Mouse (Mus musculus): ENCODE measurements around the gene Dnhd1. TPM values are rescaled to one million over a fixed set of nuclear protein-coding genes. Genes with fewer than 3 reads are reported as not detected.
"Not testable (repeated sequence)": the region's sequence is repeated elsewhere in the genome, so short reads cannot be mapped to it uniquely, and the experiment has no call there.

Gene Dnhd1
- polyA plus RNA-seq, 1 experiment from 2014 or later: 1.8 TPM

DNA sequence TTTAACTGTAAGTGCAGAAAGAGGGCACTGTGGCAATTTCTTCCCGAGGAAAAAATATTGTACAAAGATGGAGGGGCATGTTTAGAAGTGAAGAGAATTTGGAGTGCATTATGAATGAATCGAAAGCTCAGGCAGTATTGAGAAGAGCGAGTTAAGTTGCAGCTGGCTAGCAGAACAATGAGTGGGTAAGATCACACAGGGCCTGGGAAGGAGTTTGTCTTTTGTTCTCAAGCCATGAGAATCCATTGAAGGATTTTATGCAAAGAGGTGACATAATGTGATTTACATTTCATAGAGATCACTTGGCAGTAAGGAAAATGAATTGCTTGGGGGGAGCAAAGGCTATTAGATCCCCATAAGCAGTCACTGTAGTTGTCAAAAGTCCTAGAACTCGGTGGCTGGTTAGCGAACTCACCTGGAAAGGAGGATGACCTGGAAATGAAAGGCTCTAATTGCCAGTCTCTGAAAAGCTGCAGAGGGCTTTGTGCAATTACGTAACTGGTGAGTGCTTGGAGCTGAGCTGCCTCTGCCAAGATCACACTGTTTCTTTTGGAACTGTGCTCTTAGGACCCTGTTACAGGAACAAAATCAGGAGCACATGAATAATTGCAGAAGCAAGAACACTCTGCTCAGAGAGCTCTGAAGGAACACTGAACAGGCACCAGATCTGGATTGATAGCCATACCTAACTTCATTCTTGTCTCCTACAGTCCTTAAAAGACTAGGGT is 78.2 kb downstream of the Dnhd1 start:
- no peak for DNase-seq (ENCODE audit: low spot score)
- no peak for ATAC-seq (replicated peaks; ENCODE audit: low FRiP score, low TSS enrichment, low read depth)
- no peak overlapping the region for H3K27ac ChIP-seq (ENCODE audit: low read depth)
- H3K9me3 ChIP-seq (ENCODE audit: control insufficient read depth, low read length): no peaks in the 10 kb centered on the region
- peaks cover 53% of the 10 kb centered on the region for H3K36me3 ChIP-seq (ENCODE audit: control insufficient read depth, insufficient read depth, low read length)
- H3K4me1 ChIP-seq (replicated peaks; ENCODE audit: control insufficient read depth, insufficient read depth, low read length): no peaks in the 10 kb centered on the region
- H3K27me3 ChIP-seq (replicated peaks; ENCODE audit: control insufficient read depth, insufficient read depth, low read length): no peaks in the 10 kb centered on the region
- 90% methylated on average over 6 of the region's 6 CpGs for WGBS
- H3K9ac ChIP-seq (ENCODE audit: low read length): no peak overlapping the region
- H3K4me3 ChIP-seq (ENCODE audit: low read depth, low read length): no peak overlapping the region
- no peak overlapping the region for H3K4me2 ChIP-seq (ENCODE audit: low read length)

DNA sequence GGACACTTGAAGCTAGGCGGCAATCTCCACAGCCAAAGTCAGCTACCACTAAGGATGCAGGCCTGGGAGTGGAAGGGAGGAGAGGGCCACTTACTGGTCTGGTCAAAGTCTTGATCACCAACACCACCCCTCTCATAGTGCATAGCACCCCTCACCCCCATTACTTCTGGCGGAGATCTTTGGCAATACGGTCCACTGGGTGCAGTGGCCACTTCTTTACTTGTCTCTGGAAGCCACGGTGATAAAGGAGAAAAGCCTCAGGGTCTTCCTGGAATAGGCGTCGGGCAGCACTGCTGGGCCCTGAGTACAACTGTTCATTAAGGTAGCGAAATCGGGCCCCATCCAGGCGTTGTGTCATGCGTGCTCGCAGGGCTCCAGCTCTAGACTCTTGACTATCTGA is 83.2 kb downstream of the Dnhd1 start:
- Histone ChIP-seq H3K27ac (ENCODE audit: low read depth) (no peak overlapping the region), H3K27me3 (replicated peaks; ENCODE audit: control insufficient read depth, insufficient read depth, low read length) (no peaks in the 10 kb centered on the region), H3K9ac (ENCODE audit: low read length) (no peak overlapping the region), H3K4me1 (replicated peaks; ENCODE audit: control insufficient read depth, insufficient read depth, low read length) (peaks cover 16% of the 10 kb centered on the region), H3K36me3 (ENCODE audit: control insufficient read depth, insufficient read depth, low read length) (peaks cover 56% of the 10 kb centered on the region), H3K4me2 (ENCODE audit: low read length) (no peak overlapping the region), H3K9me3 (ENCODE audit: control insufficient read depth, low read length) (no peaks in the 10 kb centered on the region), H3K4me3 (ENCODE audit: low read depth, low read length) (no peak overlapping the region)
- DNase-seq (ENCODE audit: low spot score) (no peak), ATAC-seq (replicated peaks; ENCODE audit: low FRiP score, low TSS enrichment, low read depth) (no peak)
- WGBS: 97% methylated on average over 11 of the region's 11 CpGs

DNA sequence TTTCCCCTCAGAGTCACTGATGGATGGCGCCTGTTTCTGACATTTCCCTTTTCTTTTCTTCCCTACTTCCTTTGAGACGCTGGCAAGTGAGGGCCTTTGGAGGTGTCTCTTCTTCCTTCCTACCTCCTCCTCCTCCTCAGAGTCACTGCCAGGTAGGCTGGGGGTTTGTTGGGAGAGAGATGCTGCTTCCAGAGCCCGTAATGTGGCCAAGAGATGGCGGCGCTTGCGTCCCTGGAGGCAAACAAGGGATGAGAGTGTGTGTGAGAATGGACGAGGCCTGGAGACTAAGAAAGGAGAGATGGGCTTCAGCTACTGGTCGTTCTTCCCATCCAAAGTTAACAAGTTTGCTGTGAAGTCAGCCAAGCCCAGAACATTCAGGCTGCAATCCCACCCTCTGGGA is 84.2 kb downstream of the Dnhd1 start:
- peaks cover 23% of the 10 kb centered on the region for H3K4me1 ChIP-seq (replicated peaks; ENCODE audit: control insufficient read depth, insufficient read depth, low read length)
- DNase-seq (ENCODE audit: low spot score) (no peak), ATAC-seq (replicated peaks; ENCODE audit: low FRiP score, low TSS enrichment, low read depth) (no peak)
- H3K9ac ChIP-seq (ENCODE audit: low read length): no peak overlapping the region
- no peaks in the 10 kb centered on the region for H3K27me3 ChIP-seq (replicated peaks; ENCODE audit: control insufficient read depth, insufficient read depth, low read length)
- H3K9me3 ChIP-seq (ENCODE audit: control insufficient read depth, low read length): no peaks in the 10 kb centered on the region
- H3K27ac ChIP-seq (ENCODE audit: low read depth): no peak overlapping the region
- no peak overlapping the region for H3K4me3 ChIP-seq (ENCODE audit: low read depth, low read length)
- H3K4me2 ChIP-seq (ENCODE audit: low read length): peak overlapping the region; percentile 73; the same call in 1 of the 2 replicates
- 80% methylated on average over 8 of the region's 8 CpGs for WGBS
- H3K36me3 ChIP-seq (ENCODE audit: control insufficient read depth, insufficient read depth, low read length): peaks cover 53% of the 10 kb centered on the region

DNA sequence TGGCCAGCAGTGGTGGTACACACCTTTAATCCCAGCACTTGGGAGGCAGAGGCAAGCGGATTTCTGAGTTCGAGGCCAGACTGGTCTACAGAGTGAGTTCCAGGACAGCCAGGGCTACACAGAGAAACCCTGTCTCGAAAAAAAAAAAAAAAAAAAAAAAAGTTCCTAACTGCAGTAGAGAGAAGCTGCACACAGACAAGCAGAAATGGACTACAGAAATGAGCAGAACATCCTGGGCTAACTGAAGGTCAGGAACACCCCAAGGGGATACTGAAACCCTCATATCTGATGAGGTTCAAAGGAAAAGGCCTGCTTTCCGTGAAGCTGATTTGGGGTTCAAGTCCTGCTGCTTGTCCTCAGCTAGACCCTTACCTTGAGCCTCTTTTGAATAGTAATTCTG is 84.8 kb downstream of the Dnhd1 start:
- Histone ChIP-seq H3K4me2 (ENCODE audit: low read length) (peak overlapping the region; percentile 73), H3K9ac (ENCODE audit: low read length) (peak overlapping the region; percentile 88), H3K27ac (ENCODE audit: low read depth) (peak overlapping the region; percentile 82), H3K4me1 (replicated peaks; ENCODE audit: control insufficient read depth, insufficient read depth, low read length) (peaks cover 23% of the 10 kb centered on the region), H3K4me3 (ENCODE audit: low read depth, low read length) (peak overlapping the region; percentile 96), H3K36me3 (ENCODE audit: control insufficient read depth, insufficient read depth, low read length) (peaks cover 54% of the 10 kb centered on the region)
- ATAC-seq (replicated peaks; ENCODE audit: low FRiP score, low TSS enrichment, low read depth); H3K9me3 ChIP-seq (ENCODE audit: control insufficient read depth, low read length); H3K27me3 ChIP-seq (replicated peaks; ENCODE audit: control insufficient read depth, insufficient read depth, low read length); DNase-seq (ENCODE audit: low spot score): not testable (repeated sequence)
- WGBS: 44% methylated on average over 4 of the region's 4 CpGs

DNA sequence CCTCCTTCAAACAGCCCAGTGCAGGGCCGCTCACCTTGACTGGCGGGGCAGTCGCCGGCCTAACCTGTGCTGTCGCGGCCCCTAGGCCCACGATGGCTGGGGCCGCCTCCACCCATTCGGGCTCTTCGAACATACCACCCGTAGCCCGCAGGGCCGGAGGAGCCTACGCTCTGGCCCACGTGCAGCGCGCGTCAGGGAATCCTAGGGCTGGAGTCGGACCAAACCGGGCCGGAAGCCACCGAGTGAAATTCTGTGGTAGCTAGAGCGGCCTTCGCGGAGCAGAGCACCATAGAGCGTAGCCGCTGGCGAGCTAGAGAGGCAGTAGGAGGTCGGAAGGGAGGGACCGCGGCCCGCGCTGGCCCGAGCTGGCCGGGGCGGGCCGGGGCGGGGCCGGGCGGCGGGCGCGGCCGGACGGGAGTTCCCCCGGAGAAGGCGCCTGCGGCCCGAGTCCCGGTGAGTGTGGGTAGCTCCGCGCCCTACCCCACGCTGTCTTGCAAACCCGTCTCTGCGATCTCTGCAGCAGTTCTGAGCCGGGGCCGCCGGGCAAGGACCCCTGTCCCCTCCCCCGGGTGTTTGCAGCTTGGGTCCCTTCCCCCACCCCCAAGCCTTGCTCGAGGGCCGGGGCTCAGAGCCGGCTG is 85.8 kb downstream of the Dnhd1 start, which contains the start of gene Ilk:
TSS of gene Ilk (plus strand) at position 329 of the 638 bp plus-strand sequence.
- Histone ChIP-seq H3K9me3 (ENCODE audit: control insufficient read depth, low read length) (no peaks in the 10 kb centered on the region), H3K27me3 (replicated peaks; ENCODE audit: control insufficient read depth, insufficient read depth, low read length) (no peaks in the 10 kb centered on the region), H3K4me3 (ENCODE audit: low read depth, low read length) (peak within 1 kb of the TSS; percentile 96), H3K4me2 (ENCODE audit: low read length) (peak within 1 kb of the TSS; percentile 73), H3K4me1 (replicated peaks; ENCODE audit: control insufficient read depth, insufficient read depth, low read length) (peaks cover 23% of the 10 kb centered on the region), H3K9ac (ENCODE audit: low read length) (peak within 1 kb of the TSS; percentile 88), H3K27ac (ENCODE audit: low read depth) (peak within 1 kb of the TSS; percentile 88), H3K36me3 (ENCODE audit: control insufficient read depth, insufficient read depth, low read length) (peaks cover 54% of the 10 kb centered on the region)
- DNase-seq (ENCODE audit: low spot score): peak; percentile 93
- WGBS: under 1% methylated on average over 50 of the region's 62 CpGs
- peak; percentile 98 for ATAC-seq (replicated peaks; ENCODE audit: low FRiP score, low TSS enrichment, low read depth)

DNA sequence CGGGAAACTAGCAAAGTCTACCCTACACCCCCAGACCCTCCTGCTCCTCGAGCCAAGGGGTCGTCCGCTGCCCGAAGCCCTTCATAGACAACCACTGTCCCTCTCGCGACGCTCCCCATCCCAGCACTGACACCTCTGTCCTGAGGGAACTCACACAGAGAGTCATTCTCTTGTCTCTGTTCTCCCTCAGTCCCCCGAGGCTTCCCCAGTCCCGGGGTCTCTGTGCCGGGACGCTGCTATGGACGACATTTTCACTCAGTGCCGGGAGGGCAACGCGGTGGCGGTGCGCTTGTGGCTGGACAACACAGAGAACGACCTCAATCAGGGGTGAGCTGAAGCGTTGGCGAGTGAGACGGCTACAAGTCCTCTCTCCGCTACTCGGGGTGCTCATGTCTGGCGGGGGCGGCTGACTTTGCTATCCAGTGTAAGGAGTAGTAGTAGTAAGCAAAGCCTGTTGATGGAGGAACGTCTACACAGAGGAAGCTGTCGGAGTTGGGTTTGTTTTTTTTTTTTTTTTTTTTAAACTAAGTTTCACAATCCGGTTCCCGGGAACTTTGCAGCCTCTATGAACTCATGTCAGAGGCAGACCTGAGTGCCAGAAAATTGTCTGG is 86.4 kb downstream of the Dnhd1 start, which contains the start of gene Rrp8:
TSS of gene Rrp8 (minus strand) at position 475 of the 611 bp plus-strand sequence.
- Histone ChIP-seq H3K4me1 (replicated peaks; ENCODE audit: control insufficient read depth, insufficient read depth, low read length) (peaks cover 23% of the 10 kb centered on the region), H3K9ac (ENCODE audit: low read length) (peak within 1 kb of the TSS; percentile 88), H3K4me3 (ENCODE audit: low read depth, low read length) (peak within 1 kb of the TSS; percentile 96), H3K9me3 (ENCODE audit: control insufficient read depth, low read length) (no peaks in the 10 kb centered on the region), H3K36me3 (ENCODE audit: control insufficient read depth, insufficient read depth, low read length) (peaks cover 54% of the 10 kb centered on the region), H3K27me3 (replicated peaks; ENCODE audit: control insufficient read depth, insufficient read depth, low read length) (no peaks in the 10 kb centered on the region), H3K4me2 (ENCODE audit: low read length) (peak within 1 kb of the TSS; percentile 73), H3K27ac (ENCODE audit: low read depth) (peak within 1 kb of the TSS; percentile 94)
- WGBS: under 1% methylated on average over 29 of the region's 30 CpGs
- no peak for DNase-seq (ENCODE audit: low spot score)
- ATAC-seq (replicated peaks; ENCODE audit: low FRiP score, low TSS enrichment, low read depth): no peak

DNA sequence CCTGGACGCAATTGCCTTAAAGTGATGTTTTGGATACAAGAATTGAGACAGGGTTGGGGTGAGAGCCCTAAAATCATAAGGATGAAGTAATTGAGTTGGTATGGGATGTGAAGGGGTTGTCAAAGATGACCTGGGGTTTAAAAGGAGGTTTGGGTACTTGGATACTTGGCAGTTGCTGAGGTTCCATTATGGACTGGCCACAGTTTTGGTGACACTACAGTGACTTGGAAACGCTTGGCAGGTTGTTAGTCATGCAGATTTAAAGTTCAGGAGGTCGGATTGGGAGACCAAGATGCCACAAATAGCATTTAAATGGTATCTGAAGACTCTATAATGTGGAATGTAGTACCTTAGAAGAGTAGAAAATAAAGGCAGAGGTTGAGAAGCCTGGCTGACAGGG is 87.0 kb downstream of the Dnhd1 start:
- Histone ChIP-seq H3K4me1 (replicated peaks; ENCODE audit: control insufficient read depth, insufficient read depth, low read length) (peaks cover 23% of the 10 kb centered on the region), H3K27me3 (replicated peaks; ENCODE audit: control insufficient read depth, insufficient read depth, low read length) (no peaks in the 10 kb centered on the region), H3K4me2 (ENCODE audit: low read length) (peak overlapping the region; percentile 73), H3K9ac (ENCODE audit: low read length) (peak overlapping the region; percentile 88), H3K4me3 (ENCODE audit: low read depth, low read length) (peak overlapping the region; percentile 96), H3K9me3 (ENCODE audit: control insufficient read depth, low read length) (no peaks in the 10 kb centered on the region), H3K36me3 (ENCODE audit: control insufficient read depth, insufficient read depth, low read length) (peaks cover 54% of the 10 kb centered on the region), H3K27ac (ENCODE audit: low read depth) (peak overlapping the region; percentile 88; the same call in 1 of the 2 replicates)
- no peak for ATAC-seq (replicated peaks; ENCODE audit: low FRiP score, low TSS enrichment, low read depth)
- WGBS: 20% methylated on average over 3 of the region's 3 CpGs
- DNase-seq (ENCODE audit: low spot score): no peak

DNA sequence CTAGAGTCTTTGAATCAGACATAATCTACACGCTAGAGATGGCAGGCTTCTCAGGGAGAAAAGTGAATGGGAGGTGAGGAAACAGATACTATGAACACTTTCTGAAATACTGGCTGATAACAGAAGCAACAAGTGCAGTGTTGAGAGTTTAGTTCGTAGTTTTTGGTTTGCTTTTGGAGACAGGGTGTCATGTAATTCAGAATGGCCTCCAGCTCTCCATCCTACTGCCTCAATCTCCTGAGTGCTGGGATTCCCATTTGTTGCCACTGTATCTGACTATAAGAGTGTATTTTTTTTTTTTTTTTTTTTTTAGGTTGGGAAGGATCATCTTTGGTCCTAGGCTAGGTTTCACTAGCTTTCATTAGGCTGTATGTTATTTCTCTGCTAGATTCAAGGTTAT is 87.7 kb downstream of the Dnhd1 start:
- peak overlapping the region; percentile 96 for H3K4me3 ChIP-seq (ENCODE audit: low read depth, low read length)
- DNase-seq (ENCODE audit: low spot score) (no peak), ATAC-seq (replicated peaks; ENCODE audit: low FRiP score, low TSS enrichment, low read depth) (no peak)
- H3K9ac ChIP-seq (ENCODE audit: low read length): peak overlapping the region; percentile 35; the same call in 1 of the 2 replicates
- H3K36me3 ChIP-seq (ENCODE audit: control insufficient read depth, insufficient read depth, low read length): peaks cover 54% of the 10 kb centered on the region
- 81% methylated on average over 2 of the region's 2 CpGs for WGBS
- no peaks in the 10 kb centered on the region for H3K27me3 ChIP-seq (replicated peaks; ENCODE audit: control insufficient read depth, insufficient read depth, low read length)
- H3K9me3 ChIP-seq (ENCODE audit: control insufficient read depth, low read length): no peaks in the 10 kb centered on the region
- peak overlapping the region; percentile 73 for H3K4me2 ChIP-seq (ENCODE audit: low read length)
- H3K4me1 ChIP-seq (replicated peaks; ENCODE audit: control insufficient read depth, insufficient read depth, low read length): peaks cover 23% of the 10 kb centered on the region
- peak overlapping the region; percentile 94 for H3K27ac ChIP-seq (ENCODE audit: low read depth)

Data from intestine, embryonic 14.5 days (tissue).